Mouse (Mus musculus) megakaryocyte, embryonic 14.5 days (primary cell): Measurements from ENCODE around the gene Dusp1.

Experiments
- FLI1 ChIP-seq: IDR thresholded peaks from 2 replicates; pipeline ENCODE4 v1.6.1; 2012; ENCODE audit warnings: low read length, inconsistent platforms, mixed read lengths
- GATA1 ChIP-seq: IDR thresholded peaks from 3 replicates; pipeline ENCODE4 v1.6.1; 2012; ENCODE audit warnings: mixed read lengths, low read length, inconsistent platforms, borderline replicate concordance

GRCm38 (mm10) chr17:26601926-26602325, 40.0 kb upstream of the Dusp1 start:
- TF ChIP-seq GATA1 (no peak), FLI1 (no peak)
